Mouse (Mus musculus) liver, embryonic 14.5 days (tissue): Measurements from ENCODE around the gene Plxnd1. TPM values are rescaled to one million over a fixed set of nuclear protein-coding genes. Genes with fewer than 3 reads are reported as not detected.

Experiments
- ATAC-seq: fragments of 200-750 bp; cut with Nextera tagmentation; 2 replicates; pipeline ENCODE4 v1.8.0; 2017; ENCODE audit warnings: moderate number of reproducible peaks, mild to moderate bottlenecking, moderate library complexity; ENCODE audit not compliant: insufficient read depth
- DNase-seq, 3 experiments: peaks; one replicate each; pipeline ENCODE4 v3.0.0-alpha.2; 2012 to 2013; ENCODE audit warnings: low read depth in 3 of 3, low spot score in 3 of 3
- H3K27ac ChIP-seq: fragments of 300-500 bp; sonication (generic); 2 replicates; pipeline ENCODE4 v1.5.1; 2014; ENCODE audit warnings: moderate library complexity, mild to moderate bottlenecking, control low read depth, inconsistent platforms
- H3K27me3 ChIP-seq: fragments of 300-500 bp; sonication (generic); 2 replicates; pipeline ENCODE4 v1.6.1; 2014; ENCODE audit warnings: mild to moderate bottlenecking, low read length, moderate library complexity; ENCODE audit not compliant: control insufficient read depth, insufficient read depth
- H3K36me3 ChIP-seq: fragments of 300-500 bp; sonication (generic); replicated peaks from 2 replicates; pipeline ENCODE4 v1.6.1; 2014; ENCODE audit warnings: low read depth; ENCODE audit not compliant: control insufficient read depth, insufficient read depth
- H3K4me1 ChIP-seq, 2 experiments: fragments of 200-500 bp in 1 of 2; fragments of 300-500 bp in 1 of 2; sonication (generic) in 1 of 2; replicated peaks; 2 replicates each; pipeline ENCODE4 v1.6.1; 2012 to 2014; ENCODE audit warnings: antibody characterized with exemption in 1 of 2, inconsistent platforms in 1 of 2, low read length in 1 of 2; ENCODE audit not compliant: control insufficient read depth in 2 of 2, insufficient read depth in 2 of 2
- H3K4me2 ChIP-seq: fragments of 300-500 bp; sonication (generic); 2 replicates; pipeline ENCODE4 v1.6.1; 2014; ENCODE audit warnings: low read depth, mild to moderate bottlenecking, control low read depth, moderate library complexity
- H3K4me3 ChIP-seq, 2 experiments: fragments of 200-500 bp in 1 of 2; fragments of 300-500 bp in 1 of 2; sonication (generic) in 1 of 2; 2 replicates each; pipeline ENCODE4 v1.5.1; 2012 to 2014; ENCODE audit warnings: low read depth in 2 of 2, low read length in 2 of 2, mild to moderate bottlenecking in 2 of 2, control low read depth in 1 of 2, inconsistent platforms in 1 of 2, moderate library complexity in 1 of 2; ENCODE audit not compliant: insufficient read depth in 1 of 2
- H3K9ac ChIP-seq: fragments of 300-500 bp; sonication (generic); replicated peaks from 2 replicates; pipeline ENCODE4 v1.6.1; 2014; ENCODE audit warnings: mild to moderate bottlenecking, control low read depth, moderate library complexity
- H3K9me3 ChIP-seq: fragments of 300-500 bp; sonication (generic); 2 replicates; pipeline ENCODE4 v1.6.1; 2016; ENCODE audit warnings: low read length, mixed read lengths; ENCODE audit not compliant: control insufficient read depth
- CTCF ChIP-seq: IDR thresholded peaks from 2 replicates; pipeline ENCODE4 v1.5.1; 2016; ENCODE audit warnings: antibody characterized with exemption, low read depth, control low read depth
- EP300 ChIP-seq: IDR thresholded peaks from 2 replicates; pipeline ENCODE4 v1.6.1; 2016; ENCODE audit warnings: antibody characterized with exemption, low read depth
- WGBS: fragments of 180-500 bp; shearing (Covaris S2); extraction: QIAGEN DNeasy Blood & Tissue Kit; methylation state at CpG from one replicate; pipeline ENCODE4 v1.1.7; 2014; ENCODE audit not compliant: insufficient replicate concordance; 5-methylcytosine and 5-hydroxymethylcytosine counted together
- polyA plus RNA-seq, 2 experiments: library from polyadenylated mRNA; depleted of rRNA in 1 of 2; stranded (reverse) in 1 of 2; unstranded in 1 of 2; fragments of >200 nt; fragmentation: Nextera tagmentation in 1 of 2; extraction: Ambion mirVana in 1 of 2; gene quantifications; 2 replicates each; pipeline versions ENCODE4 v1.2.1 to v1.2.3; 2012 to 2014

Plxnd1 gene
- polyA plus RNA-seq, 2 experiments, result 6.4 to 13.0 TPM

DNA sequence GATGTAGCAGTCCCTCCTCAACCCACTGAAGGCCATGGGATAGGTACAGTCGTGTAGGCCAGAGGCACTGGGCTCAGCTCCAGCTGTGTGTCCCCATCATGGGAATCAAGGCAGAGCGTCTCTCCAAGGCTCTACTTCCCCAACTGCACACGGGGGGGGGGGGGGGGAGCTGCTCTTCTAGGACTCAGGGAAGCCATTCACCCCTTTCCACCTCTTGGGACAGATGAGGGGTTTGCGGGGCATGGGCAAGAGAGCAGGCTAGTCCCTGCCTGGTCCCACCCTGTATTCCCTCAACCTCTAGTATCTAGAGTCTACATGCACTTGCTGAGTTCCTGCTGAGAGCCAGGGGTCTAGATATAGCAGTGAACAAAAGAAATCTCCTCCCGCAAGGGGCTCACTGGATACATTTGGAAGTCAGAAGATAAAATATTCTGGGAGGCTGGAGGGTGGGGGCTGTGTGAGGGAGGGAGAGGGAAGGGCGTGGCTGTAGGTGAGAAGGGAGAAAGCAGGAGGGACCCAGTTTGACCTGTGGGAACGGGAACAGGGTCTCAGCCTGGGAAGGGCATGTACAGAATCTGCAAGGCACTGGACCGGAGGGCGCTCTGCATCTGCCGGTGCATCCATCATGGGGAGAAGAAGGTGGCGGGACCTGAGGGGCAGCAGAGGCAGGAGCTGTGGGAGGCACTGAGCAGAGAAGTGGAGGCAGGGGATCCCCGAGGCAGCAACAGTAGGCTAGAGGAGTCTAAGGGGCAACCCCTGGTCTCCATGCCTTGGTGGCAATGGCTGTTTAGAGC, 7.7 kb upstream of the Plxnd1 start:
- 32% methylated on average over 12 of the region's 12 CpGs for WGBS
- Histone ChIP-seq H3K4me3 (no peak overlapping the region), H3K27me3 (no peaks in the 10 kb centered on the region), H3K9me3 (no peaks in the 10 kb centered on the region), H3K36me3 (no peaks in the 10 kb centered on the region), H3K4me1 (peaks cover 8 to 19% of the 10 kb centered on the region in 2 experiments), H3K9ac (no peak overlapping the region), H3K27ac (no peak overlapping the region), H3K4me2 (no peak overlapping the region)
- no peak for TF ChIP-seq CTCF
- no peak for TF ChIP-seq EP300
- peak; percentile 27; the same call in 1 of the 2 replicates for ATAC-seq
- DNase-seq, result no peak

DNA sequence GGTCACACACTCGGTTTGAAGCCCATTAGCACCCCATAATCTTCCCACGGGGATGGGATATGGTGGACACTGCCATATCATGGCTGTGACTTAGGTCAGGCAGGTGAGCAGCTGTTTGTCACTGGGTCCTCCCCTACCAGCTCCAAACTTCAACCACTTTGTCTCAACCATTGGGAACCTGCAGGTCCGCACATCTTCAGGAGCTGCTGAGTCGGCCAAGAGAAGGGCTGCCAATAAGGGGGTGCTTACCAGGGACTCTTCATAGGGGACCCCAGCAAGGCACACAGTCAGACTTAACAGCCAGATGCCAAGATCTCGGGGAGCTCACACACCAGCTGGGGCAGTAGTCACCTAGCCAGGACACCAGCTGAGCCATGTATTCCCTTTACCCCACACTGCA, 6.0 kb upstream of the Plxnd1 start:
- H3K4me2 ChIP-seq, result no peak overlapping the region
- no peaks in the 10 kb centered on the region for H3K36me3 ChIP-seq
- ATAC-seq, result no peak
- no peak overlapping the region for H3K4me3 ChIP-seq
- no peak for TF ChIP-seq EP300
- no peaks in the 10 kb centered on the region for H3K9me3 ChIP-seq
- peaks cover 8 to 20% of the 10 kb centered on the region in 2 experiments for H3K4me1 ChIP-seq
- peaks cover 3% of the 10 kb centered on the region; the same call in 1 of the 2 replicates for H3K27me3 ChIP-seq
- H3K27ac ChIP-seq, result no peak overlapping the region
- no peak overlapping the region for H3K9ac ChIP-seq
- no peak for DNase-seq
- 60% methylated on average over 5 of the region's 5 CpGs for WGBS

DNA sequence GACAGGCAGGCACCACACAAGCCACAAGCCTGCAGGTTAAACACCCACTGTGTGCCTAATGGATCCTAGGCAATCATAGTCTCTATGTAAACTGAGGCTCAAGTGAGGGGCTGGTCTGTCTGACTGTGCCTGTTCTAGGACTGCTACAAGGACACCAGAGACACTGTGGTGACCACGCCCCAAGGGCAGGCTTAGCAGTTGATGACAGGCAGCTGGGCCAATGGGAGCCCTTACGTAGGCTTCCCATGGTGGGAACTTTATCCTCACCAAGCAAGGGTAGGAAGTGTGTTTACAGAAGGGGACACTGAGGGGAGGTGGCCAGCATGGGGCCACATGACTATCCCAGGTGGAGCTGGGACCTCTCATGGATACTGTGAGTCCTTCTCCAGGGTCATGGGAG, 4.4 kb upstream of the Plxnd1 start:
- H3K4me3 ChIP-seq, result no peak overlapping the region
- no peak for ATAC-seq

DNA sequence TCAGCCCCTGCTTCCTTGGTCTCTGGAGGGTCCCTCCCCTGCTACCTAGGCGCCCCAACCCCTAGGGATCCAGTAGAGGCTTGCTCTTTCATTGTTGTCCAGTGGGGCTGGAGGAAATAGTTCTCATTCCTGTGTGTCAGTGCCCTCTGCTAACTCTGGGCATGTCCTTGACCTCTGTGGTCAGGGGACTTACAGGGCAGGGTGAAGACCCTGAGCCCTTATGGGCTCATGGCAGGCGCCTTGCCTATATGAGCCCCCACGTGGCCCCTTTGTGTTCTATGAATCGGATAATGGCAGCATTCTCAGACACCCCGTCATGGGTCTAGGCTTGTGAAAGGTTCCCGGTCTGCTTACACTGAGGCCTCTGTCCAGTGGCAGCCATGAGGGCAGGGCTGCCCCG, 4.0 kb upstream of the Plxnd1 start:
- WGBS, result 66% methylated on average over 7 of the region's 7 CpGs
- Histone ChIP-seq H3K4me2 (no peak overlapping the region), H3K9ac (no peak overlapping the region), H3K27ac (no peak overlapping the region), H3K4me1 (peaks cover 5 to 13% of the 10 kb centered on the region in 2 experiments), H3K9me3 (no peaks in the 10 kb centered on the region), H3K27me3 (peaks cover 12% of the 10 kb centered on the region), H3K4me3 (no peak overlapping the region), H3K36me3 (no peaks in the 10 kb centered on the region)
- TF ChIP-seq EP300 (no peak), CTCF (no peak)
- DNase-seq (no peak), ATAC-seq (no peak)

More for the DNA sequence above, 4.4 kb upstream of the Plxnd1 start:
- peaks cover 8% of the 10 kb centered on the region for H3K27me3 ChIP-seq
- WGBS, result 56% methylated on average over 2 of the region's 2 CpGs
- peaks cover 8 to 17% of the 10 kb centered on the region in 2 experiments for H3K4me1 ChIP-seq
- no peaks in the 10 kb centered on the region for H3K9me3 ChIP-seq
- H3K4me2 ChIP-seq, result no peak overlapping the region
- no peak overlapping the region for H3K9ac ChIP-seq
- no peak for DNase-seq
- H3K27ac ChIP-seq, result no peak overlapping the region
- H3K36me3 ChIP-seq, result no peaks in the 10 kb centered on the region
- TF ChIP-seq CTCF, result no peak
- TF ChIP-seq EP300, result no peak

DNA sequence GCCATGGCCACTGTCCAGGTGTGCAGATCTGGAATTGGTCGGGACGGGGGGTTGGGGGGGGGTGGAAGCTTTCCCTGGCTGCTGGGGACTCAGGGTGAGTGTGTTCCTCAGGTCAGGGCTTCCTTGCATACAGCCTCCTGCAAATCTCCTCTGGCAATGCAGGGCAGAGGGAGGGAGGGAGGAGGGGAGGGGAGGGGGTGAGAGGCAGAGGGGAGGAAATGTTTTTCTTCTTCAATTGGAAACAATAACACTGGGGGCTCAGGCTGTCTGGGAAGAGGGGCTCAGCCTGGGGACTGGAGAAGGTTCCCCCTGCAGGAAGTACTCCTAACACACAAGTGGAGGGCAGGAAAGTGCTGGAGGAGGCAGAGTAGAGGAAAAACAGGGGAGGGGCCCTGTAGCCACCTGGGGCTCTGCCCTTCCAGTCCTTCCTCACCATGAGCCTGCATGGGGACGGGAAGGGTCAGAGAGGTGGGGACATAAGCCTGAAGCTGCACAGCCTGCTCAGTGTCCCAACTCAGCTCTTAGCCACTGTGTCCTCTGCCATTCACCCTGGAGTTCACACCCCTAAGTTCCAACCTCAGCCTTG, 3.0 kb upstream of the Plxnd1 start:
- H3K36me3 ChIP-seq, result no peaks in the 10 kb centered on the region
- no peak overlapping the region for H3K4me3 ChIP-seq
- 34% methylated on average over 3 of the region's 3 CpGs for WGBS
- H3K27me3 ChIP-seq, result peaks cover 22% of the 10 kb centered on the region
- H3K4me2 ChIP-seq, result no peak overlapping the region
- no peak overlapping the region for H3K9ac ChIP-seq
- H3K4me1 ChIP-seq, result peaks cover 0 to 8% of the 10 kb centered on the region in 2 experiments; a peak in 2 of 4 replicates
- TF ChIP-seq EP300 (no peak), CTCF (no peak)
- no peaks in the 10 kb centered on the region for H3K9me3 ChIP-seq
- DNase-seq (no peak), ATAC-seq (no peak)
- no peak overlapping the region for H3K27ac ChIP-seq
